Mouse (Mus musculus) limb, embryonic 12.5 days (tissue): Measurements from ENCODE around the gene Dnaic1. TPM values are rescaled to one million over a fixed set of nuclear protein-coding genes. Genes with fewer than 3 reads are reported as not detected.

Experiments used
- ATAC-seq: fragments of 200-750 bp; cut with Nextera tagmentation; 2 replicates; pipeline ENCODE4 v1.8.0; 2017; ENCODE audit warnings: low read depth, moderate TSS enrichment; ENCODE audit not compliant: insufficient number of reproducible peaks, insufficient read depth, low FRiP score, low TSS enrichment
- H3K27ac ChIP-seq: fragments of 300-500 bp; sonication (generic); 2 replicates; pipeline ENCODE4 v1.5.1; 2016; ENCODE audit warnings: mild to moderate bottlenecking, moderate library complexity
- H3K27me3 ChIP-seq: fragments of 300-500 bp; sonication (generic); 2 replicates; pipeline ENCODE4 v1.6.1; 2016; ENCODE audit warnings: mild to moderate bottlenecking, moderate library complexity
- H3K36me3 ChIP-seq: fragments of 300-500 bp; sonication (generic); 2 replicates; pipeline ENCODE4 v1.6.1; 2016; ENCODE audit warnings: mild to moderate bottlenecking, moderate library complexity
- H3K4me1 ChIP-seq: fragments of 300-500 bp; sonication (generic); replicated peaks from 2 replicates; pipeline ENCODE4 v1.6.1; 2016
- H3K4me2 ChIP-seq: fragments of 300-500 bp; sonication (generic); 2 replicates; pipeline ENCODE4 v1.6.1; 2016; ENCODE audit warnings: mild to moderate bottlenecking, moderate library complexity
- H3K4me3 ChIP-seq: fragments of 300-500 bp; sonication (generic); replicated peaks from 2 replicates; pipeline ENCODE4 v1.5.1; 2016; ENCODE audit warnings: mild to moderate bottlenecking
- H3K9ac ChIP-seq: fragments of 300-500 bp; sonication (generic); replicated peaks from 2 replicates; pipeline ENCODE4 v1.6.1; 2016; ENCODE audit warnings: mild to moderate bottlenecking, moderate library complexity
- H3K9me3 ChIP-seq: fragments of 300-500 bp; sonication (generic); 2 replicates; pipeline ENCODE4 v1.6.1; 2016; ENCODE audit warnings: mild to moderate bottlenecking, moderate library complexity
- WGBS: fragments of 180-500 bp; shearing (Covaris S2); methylation state at CpG from one replicate; pipeline ENCODE4 v1.1.7; 2016; 5-methylcytosine and 5-hydroxymethylcytosine counted together
- polyA plus RNA-seq: library from polyadenylated mRNA; unstranded; fragments of >200 nt; fragmentation: Nextera tagmentation; extraction: Ambion mirVana; gene quantifications from 2 replicates; pipeline ENCODE4 v1.2.1, GENCODE M21; 2016

Gene Dnaic1
- polyA plus RNA-seq, 1 experiment from 2014 or later: 0.48 TPM

DNA sequence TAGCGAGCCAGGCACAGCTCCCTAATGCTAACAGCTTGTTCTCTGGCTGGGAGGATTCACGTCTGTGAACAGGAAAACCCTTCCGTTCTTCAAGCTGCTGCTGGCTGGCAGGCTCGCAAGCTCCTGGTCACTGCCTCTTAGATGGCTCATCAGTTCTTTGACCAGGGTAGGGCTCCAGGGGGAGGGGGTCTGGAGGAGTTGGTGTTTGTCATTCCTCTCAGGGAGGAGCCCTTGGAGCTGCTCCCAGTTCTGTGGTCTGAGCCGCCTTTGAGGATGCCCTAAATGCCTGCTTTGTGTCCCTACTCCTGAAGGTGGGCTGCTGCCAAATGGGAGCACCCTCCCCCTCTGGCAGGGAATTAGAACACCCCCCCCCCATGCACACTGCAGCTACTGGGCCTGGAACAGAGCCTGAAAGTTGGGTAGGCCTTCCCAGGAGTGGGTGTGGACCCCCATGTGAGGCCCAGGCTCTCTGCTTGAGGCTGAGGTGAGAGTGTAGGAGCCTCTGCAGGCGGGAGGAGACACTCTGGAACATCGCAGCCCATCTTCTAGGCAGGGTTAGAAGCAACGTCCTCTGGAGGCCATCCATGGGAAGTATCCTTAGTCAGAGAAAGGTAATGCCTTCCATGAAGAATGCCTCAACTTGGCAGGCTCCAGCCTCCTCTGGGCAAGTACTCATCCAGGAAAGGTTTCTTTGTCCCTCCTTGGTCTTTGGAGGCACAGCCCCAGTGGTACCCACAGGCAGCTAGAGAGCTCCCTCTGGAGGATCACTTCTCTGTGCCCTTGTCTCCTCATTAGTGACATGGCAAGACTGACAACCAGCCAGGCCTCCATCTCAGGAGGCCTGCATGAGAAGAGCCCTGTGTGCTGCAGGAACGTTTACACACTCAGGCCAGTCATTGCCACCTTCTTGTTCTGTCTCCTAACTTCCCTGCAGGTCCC is 46.4 kb downstream of the Dnaic1 start:
- Histone ChIP-seq H3K9ac (no peak overlapping the region; the same call in 1 of the 2 replicates), H3K27ac (no peak overlapping the region), H3K4me2 (no peak overlapping the region), H3K9me3 (no peaks in the 10 kb centered on the region), H3K27me3 (peaks cover 94% of the 10 kb centered on the region), H3K4me3 (no peak overlapping the region), H3K4me1 (peaks cover 5% of the 10 kb centered on the region; the same call in 1 of the 2 replicates), H3K36me3 (no peaks in the 10 kb centered on the region)
- no peak for ATAC-seq
- 68% methylated on average over 9 of the region's 9 CpGs for WGBS

DNA sequence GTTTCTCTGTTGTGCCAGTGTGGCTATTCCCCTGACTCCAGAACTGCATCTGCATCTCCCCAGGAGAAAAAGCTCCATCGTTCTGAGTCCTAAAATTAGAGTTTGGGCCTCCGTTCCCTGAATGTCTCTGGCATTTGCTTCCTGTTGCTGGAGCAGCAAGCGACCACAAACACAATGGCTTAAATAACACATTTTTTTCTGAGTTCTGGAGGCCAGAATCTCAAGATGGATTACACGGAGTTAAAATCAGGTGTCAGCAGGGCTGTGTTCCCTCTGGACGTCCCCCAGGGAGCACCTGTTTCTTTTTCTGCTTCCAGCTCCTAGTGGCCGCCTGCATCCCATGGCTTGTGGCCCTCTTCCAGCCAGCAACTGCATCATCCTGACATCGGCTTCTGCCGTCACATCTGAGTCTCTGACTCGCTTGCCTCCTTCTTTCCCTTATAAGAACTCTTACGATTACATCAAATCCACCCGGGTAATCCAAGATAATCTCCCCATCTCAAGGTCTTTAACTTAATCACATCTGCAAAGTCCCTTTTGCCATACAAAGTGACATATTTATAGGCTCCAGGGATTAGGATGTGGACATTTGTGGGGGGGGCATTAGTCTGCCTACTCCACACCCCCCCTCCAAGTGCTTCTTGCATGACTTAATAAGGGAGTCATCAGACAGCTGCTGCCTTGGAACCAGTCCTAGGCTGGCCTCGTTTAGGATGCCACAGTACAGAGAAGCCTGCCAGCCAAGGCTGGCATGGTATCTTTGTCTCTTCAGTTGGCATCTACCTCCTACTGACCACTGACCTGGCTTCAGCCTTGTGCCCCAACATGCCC is 49.6 kb downstream of the Dnaic1 start:
- no peaks in the 10 kb centered on the region for H3K9me3 ChIP-seq
- no peak overlapping the region for H3K9ac ChIP-seq
- H3K4me1 ChIP-seq: peaks cover 5% of the 10 kb centered on the region; the same call in 1 of the 2 replicates
- H3K4me2 ChIP-seq: no peak overlapping the region
- H3K36me3 ChIP-seq: no peaks in the 10 kb centered on the region
- H3K27me3 ChIP-seq: peaks cover 95% of the 10 kb centered on the region
- H3K27ac ChIP-seq: no peak overlapping the region
- H3K4me3 ChIP-seq: no peak overlapping the region
- 32% methylated on average over 12 of the region's 12 CpGs for WGBS
- ATAC-seq: no peak

- Histone ChIP-seq H3K4me2 (no peak overlapping the region), H3K9ac (no peak overlapping the region), H3K9me3 (no peaks in the 10 kb centered on the region), H3K36me3 (no peaks in the 10 kb centered on the region), H3K4me3 (no peak overlapping the region), H3K4me1 (peaks cover 5% of the 10 kb centered on the region; the same call in 1 of the 2 replicates), H3K27ac (no peak overlapping the region), H3K27me3 (peaks cover 95% of the 10 kb centered on the region)
- ATAC-seq: no peak
- 85% methylated on average over 14 of the region's 14 CpGs for WGBS
Observed at GRCm38 (mm10) chr4:41622071-41622470, 52.5 kb downstream of the Dnaic1 start.

DNA sequence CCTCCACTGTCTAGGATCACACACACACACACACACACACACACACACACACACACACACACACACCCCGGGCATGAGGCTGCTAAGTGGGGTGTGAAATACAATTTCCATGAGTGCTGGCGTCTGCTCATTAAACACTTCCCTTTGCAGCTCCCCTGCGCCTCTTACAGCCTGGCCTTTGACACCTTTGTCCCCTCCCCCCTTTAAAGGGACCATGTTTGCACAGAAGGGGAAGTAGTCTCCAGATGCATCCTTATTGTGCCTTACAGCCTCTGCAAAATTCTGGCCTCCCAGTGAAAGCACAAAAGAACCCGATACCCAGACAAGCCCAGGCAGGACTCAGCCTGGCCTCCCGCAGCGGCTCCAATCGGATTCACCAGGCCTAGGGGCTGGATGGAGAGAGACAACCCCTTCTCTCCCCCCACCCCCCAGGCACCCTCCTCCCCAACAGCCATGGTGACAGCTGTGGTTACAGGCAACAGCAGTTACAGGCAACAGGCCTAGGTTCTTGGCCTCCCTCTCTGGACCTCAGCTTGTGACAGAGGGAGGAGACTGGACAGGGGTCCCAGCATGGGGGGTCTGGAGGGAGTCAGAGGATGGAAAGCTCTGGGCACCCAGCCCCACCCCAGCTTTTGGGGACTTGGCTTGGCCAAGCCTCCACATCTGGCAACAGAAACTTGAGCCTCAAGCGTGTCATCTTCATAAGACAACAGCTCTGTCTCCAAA is 58.8 kb downstream of the Dnaic1 start:
- 3% methylated on average over 8 of the region's 8 CpGs for WGBS
- H3K4me1 ChIP-seq: peaks cover 56% of the 10 kb centered on the region
- H3K27ac ChIP-seq: peak overlapping the region; percentile 67
- H3K4me3 ChIP-seq: no peak overlapping the region
- H3K9me3 ChIP-seq: no peaks in the 10 kb centered on the region
- peak; percentile 78 for ATAC-seq
- H3K27me3 ChIP-seq: peaks cover 80% of the 10 kb centered on the region
- no peak overlapping the region for H3K9ac ChIP-seq
- no peaks in the 10 kb centered on the region for H3K36me3 ChIP-seq
- H3K4me2 ChIP-seq: peak overlapping the region; percentile 24

DNA sequence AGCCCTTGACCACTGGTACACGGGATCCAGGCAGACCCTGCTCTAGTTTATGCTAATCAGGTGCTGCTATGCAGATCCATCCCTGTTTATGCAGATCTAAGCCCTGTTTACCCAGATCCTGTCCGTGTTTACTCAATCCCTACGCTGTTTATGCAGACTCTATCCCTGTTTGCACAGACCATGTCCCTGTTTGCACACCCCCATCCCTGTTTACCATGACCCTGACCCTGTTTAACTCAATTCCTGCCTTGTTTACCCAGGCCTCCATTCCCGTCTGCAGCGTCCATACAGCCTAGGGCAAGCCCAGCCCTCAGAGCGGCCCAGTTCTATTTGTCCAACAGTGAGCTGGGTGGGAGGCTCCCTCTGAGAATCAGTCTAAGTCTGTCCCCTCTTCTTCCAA is 60.6 kb downstream of the Dnaic1 start:
- no peak overlapping the region for H3K27ac ChIP-seq
- no peak for ATAC-seq
- no peak overlapping the region for H3K4me2 ChIP-seq
- no peak overlapping the region for H3K4me3 ChIP-seq
- peaks cover 78% of the 10 kb centered on the region for H3K27me3 ChIP-seq
- WGBS: 37% methylated on average over 6 of the region's 6 CpGs
- no peaks in the 10 kb centered on the region for H3K9me3 ChIP-seq
- H3K9ac ChIP-seq: no peak overlapping the region
- H3K36me3 ChIP-seq: no peaks in the 10 kb centered on the region
- H3K4me1 ChIP-seq: peaks cover 62% of the 10 kb centered on the region

- Histone ChIP-seq H3K4me2 (peak overlapping the region; percentile 31), H3K4me1 (peaks cover 74% of the 10 kb centered on the region), H3K9ac (no peak overlapping the region), H3K4me3 (0 out of 2 replicates have a peak overlapping the region, but pooled peaks have one; percentile 4), H3K9me3 (no peaks in the 10 kb centered on the region), H3K27ac (no peak overlapping the region), H3K36me3 (no peaks in the 10 kb centered on the region), H3K27me3 (peaks cover 68% of the 10 kb centered on the region)
- 3% methylated on average over 11 of the region's 11 CpGs for WGBS
- no peak for ATAC-seq
Observed at GRCm38 (mm10) chr4:41631390-41631789, 61.8 kb downstream of the Dnaic1 start.

- Histone ChIP-seq H3K9me3 (no peaks in the 10 kb centered on the region), H3K4me1 (peaks cover 80% of the 10 kb centered on the region), H3K27ac (no peak overlapping the region), H3K4me3 (no peak overlapping the region), H3K4me2 (no peak overlapping the region), H3K9ac (no peak overlapping the region), H3K36me3 (no peaks in the 10 kb centered on the region; the same call in 1 of the 2 replicates), H3K27me3 (peaks cover 74% of the 10 kb centered on the region)
- ATAC-seq: no peak
- WGBS: 62% methylated on average over 9 of the region's 9 CpGs
Observed at GRCm38 (mm10) chr4:41633001-41633400, 63.4 kb downstream of the Dnaic1 start.

DNA sequence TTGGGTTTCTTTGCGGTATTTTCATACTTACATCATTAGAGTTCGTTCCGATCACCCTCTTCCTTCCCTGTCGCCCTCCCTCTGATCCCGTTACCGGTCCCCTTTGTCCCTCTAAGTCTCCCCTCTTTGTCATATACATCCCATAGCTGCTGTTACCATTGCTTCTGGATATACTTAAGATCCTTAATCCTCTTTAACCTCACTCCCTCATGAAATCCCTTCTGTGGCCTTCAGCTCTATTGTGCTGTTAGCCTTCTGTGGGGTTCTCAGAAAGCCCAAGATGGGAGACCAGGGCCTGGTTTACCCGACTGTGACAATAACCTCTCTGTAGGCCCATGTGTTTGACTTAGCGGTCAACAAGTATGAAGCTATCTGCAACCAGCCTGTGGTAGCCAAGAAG is 65.1 kb downstream of the Dnaic1 start:
- no peak overlapping the region for H3K27ac ChIP-seq
- peaks cover 83% of the 10 kb centered on the region for H3K27me3 ChIP-seq
- peaks cover 80% of the 10 kb centered on the region for H3K4me1 ChIP-seq
- H3K4me2 ChIP-seq: no peak overlapping the region
- 93% methylated on average over 8 of the region's 8 CpGs for WGBS
- H3K9me3 ChIP-seq: no peaks in the 10 kb centered on the region
- no peak for ATAC-seq
- no peak overlapping the region for H3K9ac ChIP-seq
- no peaks in the 10 kb centered on the region; the same call in 1 of the 2 replicates for H3K36me3 ChIP-seq
- no peak overlapping the region for H3K4me3 ChIP-seq

- Histone ChIP-seq H3K27me3 (peaks cover 81% of the 10 kb centered on the region), H3K9ac (no peak overlapping the region), H3K4me1 (peaks cover 75% of the 10 kb centered on the region), H3K4me3 (no peak overlapping the region), H3K36me3 (no peaks in the 10 kb centered on the region; the same call in 1 of the 2 replicates), H3K27ac (no peak overlapping the region), H3K9me3 (no peaks in the 10 kb centered on the region), H3K4me2 (no peak overlapping the region)
- ATAC-seq: no peak
- WGBS: 72% methylated on average over 8 of the region's 8 CpGs
Observed at GRCm38 (mm10) chr4:41635224-41635623, 65.6 kb downstream of the Dnaic1 start.

DNA sequence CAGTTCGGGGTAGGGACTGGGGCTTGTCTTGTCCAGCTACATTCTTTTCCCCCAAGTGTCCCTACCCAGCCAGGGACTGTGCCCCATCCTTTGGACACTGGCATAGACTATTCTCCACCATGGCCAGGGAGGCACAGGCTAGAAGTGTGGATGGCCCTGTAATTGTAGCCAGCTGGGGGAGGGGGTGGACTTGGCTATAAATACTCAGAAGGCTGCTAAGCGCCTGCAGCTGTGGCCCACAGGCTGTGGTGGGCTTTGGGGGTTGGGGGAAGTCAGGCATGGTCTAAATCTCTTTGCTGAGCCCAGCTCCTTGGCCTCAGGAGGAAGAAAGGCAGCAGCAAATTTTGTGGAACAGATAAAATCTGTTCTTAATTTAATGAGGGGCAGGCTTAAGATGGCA is 66.3 kb downstream of the Dnaic1 start:
- no peak overlapping the region for H3K9ac ChIP-seq
- no peak for ATAC-seq
- H3K27ac ChIP-seq: peak overlapping the region; percentile 31; the same call in 1 of the 2 replicates
- peak overlapping the region; percentile 22 for H3K4me2 ChIP-seq
- H3K4me1 ChIP-seq: peaks cover 70% of the 10 kb centered on the region
- H3K9me3 ChIP-seq: no peaks in the 10 kb centered on the region
- H3K4me3 ChIP-seq: no peak overlapping the region
- H3K36me3 ChIP-seq: no peaks in the 10 kb centered on the region; the same call in 1 of the 2 replicates
- peaks cover 74% of the 10 kb centered on the region for H3K27me3 ChIP-seq
- WGBS: 39% methylated on average over 2 of the region's 2 CpGs
